Mouse (Mus musculus): ENCODE measurements around the gene Gm1043. TPM values are rescaled to one million over a fixed set of nuclear protein-coding genes. Genes with fewer than 3 reads are reported as not detected.

The Gm1043 gene
- not detected in 2 replicates for polyA plus RNA-seq (2016; fragmentation: Nextera tagmentation; extraction: Ambion mirVana)

GRCm38 (mm10) chr5:37085241-37085640, at the start of gene Gm1043:
Gene Gm1043, plus strand, starts transcription at chr5:37085370.
- peaks cover 8% of the 10 kb centered on the region for H3K4me1 ChIP-seq
- 95% methylated on average over 16 of the region's 16 CpGs for WGBS
- H3K27ac ChIP-seq: no peak within 1 kb of the TSS
- H3K36me3 ChIP-seq: no peaks in the 10 kb centered on the region
- H3K9me3 ChIP-seq (replicated peaks): no peaks in the 10 kb centered on the region
- DNase-seq (ENCODE audit: low spot score): no peak
- no peak within 1 kb of the TSS for H3K4me3 ChIP-seq
- peaks cover 21% of the 10 kb centered on the region for H3K27me3 ChIP-seq (ENCODE audit: low read depth, poor library complexity, severe bottlenecking)

GRCm38 (mm10) chr5:37035896-37036295, 49.3 kb upstream of the Gm1043 start:
- H3K4me1 ChIP-seq: no peaks in the 10 kb centered on the region
- 85% methylated on average over 6 of the region's 6 CpGs for WGBS
- peaks cover 11% of the 10 kb centered on the region for H3K27me3 ChIP-seq (ENCODE audit: low read depth, poor library complexity, severe bottlenecking)
- no peaks in the 10 kb centered on the region for H3K36me3 ChIP-seq
- H3K4me3 ChIP-seq: no peak overlapping the region
- DNase-seq (ENCODE audit: low spot score): no peak
- H3K27ac ChIP-seq: no peak overlapping the region
- H3K9me3 ChIP-seq (replicated peaks): no peaks in the 10 kb centered on the region

GRCm38 (mm10) chr5:37036884-37037283, 48.3 kb upstream of the Gm1043 start:
- no peak for DNase-seq (ENCODE audit: low spot score)
- H3K4me1 ChIP-seq: no peaks in the 10 kb centered on the region
- H3K36me3 ChIP-seq: no peaks in the 10 kb centered on the region
- WGBS: 78% methylated on average over 3 of the region's 3 CpGs
- no peaks in the 10 kb centered on the region for H3K9me3 ChIP-seq (replicated peaks)
- H3K27me3 ChIP-seq (ENCODE audit: low read depth, poor library complexity, severe bottlenecking): peaks cover 11% of the 10 kb centered on the region
- no peak overlapping the region for H3K27ac ChIP-seq
- H3K4me3 ChIP-seq: no peak overlapping the region

- no peaks in the 10 kb centered on the region for H3K9me3 ChIP-seq (replicated peaks)
- no peak overlapping the region for H3K27ac ChIP-seq
- WGBS: 82% methylated on average over 6 of the region's 6 CpGs
- H3K36me3 ChIP-seq: no peaks in the 10 kb centered on the region
- no peaks in the 10 kb centered on the region for H3K4me1 ChIP-seq
- H3K27me3 ChIP-seq (ENCODE audit: low read depth, poor library complexity, severe bottlenecking): peaks cover 15% of the 10 kb centered on the region
- H3K4me3 ChIP-seq: no peak overlapping the region
- no peak for DNase-seq (ENCODE audit: low spot score)
These were observed 45.3 kb upstream of the Gm1043 start for GRCm38 (mm10) chr5:37039908-37040307.

- 24% methylated on average over 9 of the region's 9 CpGs for WGBS
- DNase-seq (ENCODE audit: low spot score): no peak
These were observed 44.5 kb upstream of the Gm1043 start for GRCm38 (mm10) chr5:37040711-37041110.

GRCm38 (mm10) chr5:37041651-37042050, 43.5 kb upstream of the Gm1043 start:
- Histone ChIP-seq H3K27me3 (ENCODE audit: low read depth, poor library complexity, severe bottlenecking) (peaks cover 15% of the 10 kb centered on the region), H3K4me1 (no peaks in the 10 kb centered on the region), H3K4me3 (no peak overlapping the region), H3K27ac (no peak overlapping the region), H3K9me3 (replicated peaks) (no peaks in the 10 kb centered on the region), H3K36me3 (no peaks in the 10 kb centered on the region)
- DNase-seq (ENCODE audit: low spot score): no peak
- 67% methylated on average over 6 of the region's 6 CpGs for WGBS

More at GRCm38 (mm10) chr5:37040711-37041110, 44.5 kb upstream of the Gm1043 start:
- H3K9me3 ChIP-seq (replicated peaks): no peaks in the 10 kb centered on the region
- no peaks in the 10 kb centered on the region for H3K4me1 ChIP-seq
- no peak overlapping the region for H3K4me3 ChIP-seq
- no peaks in the 10 kb centered on the region for H3K36me3 ChIP-seq
- H3K27me3 ChIP-seq (ENCODE audit: low read depth, poor library complexity, severe bottlenecking): peaks cover 15% of the 10 kb centered on the region
- no peak overlapping the region for H3K27ac ChIP-seq

- Histone ChIP-seq H3K27me3 (ENCODE audit: low read depth, poor library complexity, severe bottlenecking) (peaks cover 20% of the 10 kb centered on the region), H3K4me1 (no peaks in the 10 kb centered on the region; the same call in 1 of the 2 replicates), H3K27ac (no peak overlapping the region), H3K9me3 (replicated peaks) (no peaks in the 10 kb centered on the region), H3K4me3 (no peak overlapping the region), H3K36me3 (no peaks in the 10 kb centered on the region)
- WGBS: 63% methylated on average over 4 of the region's 4 CpGs
- no peak for DNase-seq (ENCODE audit: low spot score)
These were observed 42.2 kb upstream of the Gm1043 start for GRCm38 (mm10) chr5:37042934-37043333.

GRCm38 (mm10) chr5:37044793-37045192, 40.4 kb upstream of the Gm1043 start:
- DNase-seq (ENCODE audit: low spot score): no peak
- Histone ChIP-seq H3K4me3 (no peak overlapping the region), H3K27me3 (ENCODE audit: low read depth, poor library complexity, severe bottlenecking) (peaks cover 20% of the 10 kb centered on the region), H3K4me1 (peaks cover 4% of the 10 kb centered on the region; the same call in 1 of the 2 replicates), H3K27ac (no peak overlapping the region), H3K36me3 (no peaks in the 10 kb centered on the region), H3K9me3 (replicated peaks) (no peaks in the 10 kb centered on the region)
- WGBS: 79% methylated on average over 2 of the region's 2 CpGs

GRCm38 (mm10) chr5:37045582-37045981, 39.6 kb upstream of the Gm1043 start:
- no peak for DNase-seq (ENCODE audit: low spot score)
- H3K4me3 ChIP-seq: no peak overlapping the region
- peaks cover 4% of the 10 kb centered on the region for H3K4me1 ChIP-seq
- WGBS: 100% methylated on average over 2 of the region's 2 CpGs
- H3K27me3 ChIP-seq (ENCODE audit: low read depth, poor library complexity, severe bottlenecking): peaks cover 20% of the 10 kb centered on the region
- H3K36me3 ChIP-seq: no peaks in the 10 kb centered on the region
- H3K9me3 ChIP-seq (replicated peaks): no peaks in the 10 kb centered on the region
- H3K27ac ChIP-seq: no peak overlapping the region

- no peak overlapping the region for H3K4me3 ChIP-seq
- 56% methylated on average over 5 of the region's 5 CpGs for WGBS
- H3K36me3 ChIP-seq: no peaks in the 10 kb centered on the region
- peaks cover 8% of the 10 kb centered on the region for H3K4me1 ChIP-seq
- H3K27me3 ChIP-seq (ENCODE audit: low read depth, poor library complexity, severe bottlenecking): peaks cover 11% of the 10 kb centered on the region
- DNase-seq (ENCODE audit: low spot score): no peak
- no peaks in the 10 kb centered on the region for H3K9me3 ChIP-seq (replicated peaks)
- H3K27ac ChIP-seq: no peak overlapping the region
These were observed 38.4 kb upstream of the Gm1043 start for GRCm38 (mm10) chr5:37046791-37047190.

GRCm38 (mm10) chr5:37047206-37047915, 37.8 kb upstream of the Gm1043 start:
- peaks cover 8% of the 10 kb centered on the region for H3K4me1 ChIP-seq
- 47% methylated on average over 17 of the region's 17 CpGs for WGBS
- no peak overlapping the region for H3K4me3 ChIP-seq
- H3K36me3 ChIP-seq: no peaks in the 10 kb centered on the region
- no peak for DNase-seq (ENCODE audit: low spot score)
- no peak overlapping the region for H3K27ac ChIP-seq
- no peaks in the 10 kb centered on the region for H3K9me3 ChIP-seq (replicated peaks)
- H3K27me3 ChIP-seq (ENCODE audit: low read depth, poor library complexity, severe bottlenecking): 0 out of 2 replicates have a peak, but pooled peaks cover 5% of the 10 kb centered on the region

GRCm38 (mm10) chr5:37047992-37048391, 37.2 kb upstream of the Gm1043 start:
- peaks cover 8% of the 10 kb centered on the region for H3K4me1 ChIP-seq
- WGBS: 66% methylated on average over 7 of the region's 7 CpGs
- H3K4me3 ChIP-seq: no peak overlapping the region
- no peak for DNase-seq (ENCODE audit: low spot score)
- no peaks in the 10 kb centered on the region for H3K9me3 ChIP-seq (replicated peaks)
- H3K36me3 ChIP-seq: no peaks in the 10 kb centered on the region
- H3K27ac ChIP-seq: no peak overlapping the region
- H3K27me3 ChIP-seq (ENCODE audit: low read depth, poor library complexity, severe bottlenecking): 0 out of 2 replicates have a peak, but pooled peaks cover 5% of the 10 kb centered on the region

- Histone ChIP-seq H3K9me3 (replicated peaks) (no peaks in the 10 kb centered on the region), H3K4me1 (peaks cover 8% of the 10 kb centered on the region), H3K27ac (no peak overlapping the region), H3K27me3 (ENCODE audit: low read depth, poor library complexity, severe bottlenecking) (0 out of 2 replicates have a peak, but pooled peaks cover 5% of the 10 kb centered on the region), H3K36me3 (no peaks in the 10 kb centered on the region), H3K4me3 (no peak overlapping the region)
- DNase-seq (ENCODE audit: low spot score): no peak
- WGBS: 82% methylated on average over 2 of the region's 2 CpGs
These were observed 36.1 kb upstream of the Gm1043 start for GRCm38 (mm10) chr5:37049111-37049510.

Data from limb, embryonic 10.5 days (tissue).